Mouse (Mus musculus) neural tube, embryonic 12.5 days (tissue): ENCODE data around the gene Tnnt3. TPM values are rescaled to one million over a fixed set of nuclear protein-coding genes. Genes with fewer than 3 reads are reported as not detected.

Experiments
- ATAC-seq: fragments of 200-750 bp; cut with Nextera tagmentation; 2 replicates; pipeline ENCODE4 v1.8.0; 2017; ENCODE audit warnings: low read depth, mild to moderate bottlenecking, moderate TSS enrichment, moderate library complexity; ENCODE audit not compliant: low FRiP score
- H3K27ac ChIP-seq: fragments of 300-500 bp; sonication (generic); 2 replicates; pipeline ENCODE4 v1.5.1; 2016
- H3K27me3 ChIP-seq: fragments of 300-500 bp; sonication (generic); replicated peaks from 2 replicates; pipeline ENCODE4 v1.6.1; 2016; ENCODE audit warnings: mild to moderate bottlenecking
- H3K36me3 ChIP-seq: fragments of 300-500 bp; sonication (generic); 2 replicates; pipeline ENCODE4 v1.6.1; 2016; ENCODE audit warnings: mild to moderate bottlenecking
- H3K4me1 ChIP-seq: fragments of 300-500 bp; sonication (generic); 2 replicates; pipeline ENCODE4 v1.6.1; 2016
- H3K4me2 ChIP-seq: fragments of 300-500 bp; sonication (generic); replicated peaks from 2 replicates; pipeline ENCODE4 v1.6.1; 2016; ENCODE audit warnings: mild to moderate bottlenecking
- H3K4me3 ChIP-seq: fragments of 300-500 bp; sonication (generic); 2 replicates; pipeline ENCODE4 v1.5.1; 2016
- H3K9ac ChIP-seq: fragments of 300-500 bp; sonication (generic); 2 replicates; pipeline ENCODE4 v1.6.1; 2016; ENCODE audit warnings: mild to moderate bottlenecking
- H3K9me3 ChIP-seq: fragments of 300-500 bp; sonication (generic); 2 replicates; pipeline ENCODE4 v1.6.1; 2016; ENCODE audit warnings: mild to moderate bottlenecking
- WGBS: fragments of 180-500 bp; shearing (Covaris S2); methylation state at CpG from one replicate; pipeline ENCODE4 v1.1.7; 2016; 5-methylcytosine and 5-hydroxymethylcytosine counted together
- polyA plus RNA-seq: library from polyadenylated mRNA; unstranded; fragments of >200 nt; fragmentation: Nextera tagmentation; extraction: Ambion mirVana; gene quantifications from 2 replicates; pipeline ENCODE4 v1.2.1, GENCODE M21; 2016

Tnnt3 gene
- polyA plus RNA-seq, 1 experiment from 2014 or later, result 5.7 TPM

GRCm38 (mm10) chr7:142561856-142562404 is 63.3 kb downstream of the Tnnt3 start:
- H3K9me3 ChIP-seq, result no peaks in the 10 kb centered on the region
- no peak overlapping the region for H3K9ac ChIP-seq
- H3K4me2 ChIP-seq, result no peak overlapping the region
- H3K4me1 ChIP-seq, result peaks cover 36% of the 10 kb centered on the region
- no peak overlapping the region for H3K4me3 ChIP-seq
- no peaks in the 10 kb centered on the region for H3K36me3 ChIP-seq
- H3K27ac ChIP-seq, result no peak overlapping the region
- no peak for ATAC-seq
- no peaks in the 10 kb centered on the region for H3K27me3 ChIP-seq
- 61% methylated on average over 4 of the region's 4 CpGs for WGBS

- Histone ChIP-seq H3K27ac (no peak overlapping the region), H3K36me3 (no peaks in the 10 kb centered on the region), H3K9ac (no peak overlapping the region), H3K27me3 (no peaks in the 10 kb centered on the region), H3K4me1 (peaks cover 36% of the 10 kb centered on the region), H3K4me3 (no peak overlapping the region), H3K4me2 (no peak overlapping the region), H3K9me3 (no peaks in the 10 kb centered on the region)
- 19% methylated on average over 6 of the region's 6 CpGs for WGBS
- ATAC-seq, result no peak
Observed at GRCm38 (mm10) chr7:142563168-142563567, 64.5 kb downstream of the Tnnt3 start.

GRCm38 (mm10) chr7:142564955-142565643 is 66.5 kb downstream of the Tnnt3 start:
- 42% methylated on average over 11 of the region's 11 CpGs for WGBS
- H3K36me3 ChIP-seq, result no peaks in the 10 kb centered on the region
- ATAC-seq, result no peak

More at GRCm38 (mm10) chr7:142564955-142565643, 66.5 kb downstream of the Tnnt3 start:
- no peak overlapping the region for H3K9ac ChIP-seq
- no peaks in the 10 kb centered on the region for H3K27me3 ChIP-seq
- no peak overlapping the region for H3K27ac ChIP-seq
- H3K9me3 ChIP-seq, result no peaks in the 10 kb centered on the region
- peaks cover 45% of the 10 kb centered on the region for H3K4me1 ChIP-seq
- no peak overlapping the region for H3K4me3 ChIP-seq
- H3K4me2 ChIP-seq, result no peak overlapping the region

Other genes with a start within 250 kb of the Tnnt3 start
- not detected in 2 replicates for gene Gm2431, start 240.5 kb upstream of the Tnnt3 start, polyA plus RNA-seq
- gene Gm4559, start 224.5 kb upstream of the Tnnt3 start, polyA plus RNA-seq, result not detected in 2 replicates
- gene Krtap5-1, start 201.7 kb upstream of the Tnnt3 start, polyA plus RNA-seq, result not detected in 2 replicates
- not detected in 2 replicates for gene Krtap5-4, start 195.3 kb upstream of the Tnnt3 start, polyA plus RNA-seq
- gene Ifitm10, start 125.1 kb upstream of the Tnnt3 start, polyA plus RNA-seq, result 0.47 and 1.2 TPM in 2 replicates
- gene Gm49369, start 116.2 kb upstream of the Tnnt3 start, polyA plus RNA-seq, result 0.90 and 1.5 TPM in 2 replicates
- gene Ctsd, start 110.8 kb upstream of the Tnnt3 start, polyA plus RNA-seq, result 200 and 207 TPM in 2 replicates
- gene Syt8, start 64.0 kb upstream of the Tnnt3 start, polyA plus RNA-seq, result 0.43 TPM in 1 of 2 replicates, not detected in the other
- 3.3 and 4.6 TPM in 2 replicates for gene Tnni2, start 57.0 kb upstream of the Tnnt3 start, polyA plus RNA-seq
- gene Lsp1, start 38.0 kb upstream of the Tnnt3 start, polyA plus RNA-seq, result 15.6 and 18.4 TPM in 2 replicates
- gene Mrpl23, start 33.9 kb downstream of the Tnnt3 start, polyA plus RNA-seq, result 13.5 and 14.7 TPM in 2 replicates
- gene Igf2, start 168.0 kb downstream of the Tnnt3 start, polyA plus RNA-seq, result 254 and 320 TPM in 2 replicates
- gene Gm49394, start 171.1 kb downstream of the Tnnt3 start, polyA plus RNA-seq, result not detected in 2 replicates
- gene Ins2, start 244.5 kb downstream of the Tnnt3 start, polyA plus RNA-seq, result not detected in 2 replicates